Mouse (Mus musculus) hindlimb bud, embryonic 11.5 days (tissue): ENCODE data around the gene Inhbc.
A peak's percentile ranks its signal among the peaks of the same experiment; 100 is the strongest.

ENCODE experiments used
- DNase-seq: peaks from one replicate; pipeline ENCODE4 v3.0.0-alpha.2; 2012; ENCODE audit warnings: low read depth, low spot score; ENCODE audit errors: extremely low spot score

Gene Inhbc

DNA sequence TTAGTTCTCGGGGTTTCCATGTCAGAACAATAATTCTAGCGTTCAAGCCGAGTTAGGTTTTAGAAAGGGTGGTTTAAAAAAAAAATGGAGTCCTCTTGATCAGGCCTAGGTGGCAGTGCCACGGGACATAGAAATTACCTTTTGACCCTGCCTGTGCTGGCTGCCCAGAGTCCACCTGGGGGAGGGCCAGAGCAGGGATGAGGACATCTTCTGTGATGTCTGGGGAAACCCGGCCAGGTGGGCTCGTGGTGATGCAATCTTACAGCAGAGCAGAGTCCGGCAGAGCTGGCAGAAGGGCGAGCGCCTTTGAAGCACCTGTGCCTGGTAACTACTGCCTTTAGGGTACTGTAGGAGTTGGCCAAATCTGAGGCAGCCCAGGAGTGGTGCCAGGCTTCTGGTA is 18.0 kb downstream of the Inhbc start:
- DNase-seq = no peak

DNA sequence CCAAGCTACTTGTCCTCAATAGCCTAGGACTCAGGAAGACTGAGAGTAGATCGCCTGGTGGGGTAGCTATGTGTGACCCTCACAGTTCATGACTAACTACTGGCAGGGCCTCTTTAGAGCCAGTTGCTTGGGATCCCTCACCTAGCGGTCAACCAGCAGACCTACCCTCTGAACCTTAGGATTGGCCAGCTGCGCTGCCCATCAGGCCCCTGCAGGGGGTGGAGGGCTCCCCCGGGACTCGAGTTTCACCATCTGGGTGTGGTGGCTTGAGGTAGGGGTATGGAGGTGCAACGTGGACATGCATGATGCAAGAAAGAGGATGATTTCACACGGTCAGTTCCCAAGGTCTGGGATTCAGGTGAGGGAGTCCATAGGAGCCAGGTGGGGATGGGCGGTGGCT is 18.5 kb downstream of the Inhbc start:
- DNase-seq = no peak

- DNase-seq = no peak
These were observed 19.0 kb downstream of the Inhbc start for GRCm38 (mm10) chr10:127351285-127351595.

- no peak for DNase-seq
These were observed 19.5 kb downstream of the Inhbc start for GRCm38 (mm10) chr10:127350594-127351284.

- no peak for DNase-seq
These were observed 20.4 kb downstream of the Inhbc start for GRCm38 (mm10) chr10:127349810-127350209.

- DNase-seq = no peak
These were observed 21.3 kb downstream of the Inhbc start for GRCm38 (mm10) chr10:127348957-127349356.

DNA sequence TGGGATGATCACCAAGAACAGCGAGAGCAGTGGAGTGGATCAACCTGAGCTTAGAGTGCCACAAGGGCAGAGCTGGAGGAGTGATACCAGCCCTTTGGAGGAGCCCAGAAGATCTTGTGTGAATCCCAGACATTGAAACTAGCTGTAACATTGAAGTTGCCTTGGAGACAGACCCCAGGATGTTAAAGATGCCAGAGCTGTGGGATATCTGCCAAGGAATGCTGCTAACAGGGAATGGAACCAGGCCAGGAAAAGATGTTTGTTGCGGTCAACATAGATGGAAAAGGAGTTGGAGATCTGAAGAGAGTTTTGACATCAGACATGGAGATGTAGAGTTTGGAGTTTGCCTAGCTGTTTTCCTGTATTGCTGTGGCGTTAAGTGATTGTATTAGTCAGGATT is 24.1 kb downstream of the Inhbc start:
- DNase-seq = no peak

DNA sequence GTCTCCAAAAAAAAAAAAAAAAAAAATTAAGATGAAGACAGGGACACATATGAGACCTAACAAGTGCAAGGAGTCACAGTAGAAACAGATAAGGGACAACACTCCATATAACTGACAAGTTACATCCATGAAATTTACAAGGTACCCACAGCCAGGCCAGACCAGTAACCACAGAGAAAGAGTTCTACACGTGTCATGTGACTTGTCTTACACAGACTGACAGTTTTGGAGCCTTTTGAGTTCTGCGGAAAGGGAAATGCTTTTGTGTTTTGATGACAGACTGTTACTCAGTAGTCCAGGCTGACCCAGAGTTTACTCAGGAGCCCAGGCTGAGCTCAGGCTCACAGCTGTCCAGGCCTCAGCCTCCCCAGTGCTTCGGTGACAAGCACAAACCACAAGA is 27.2 kb downstream of the Inhbc start:
- no peak for DNase-seq

DNA sequence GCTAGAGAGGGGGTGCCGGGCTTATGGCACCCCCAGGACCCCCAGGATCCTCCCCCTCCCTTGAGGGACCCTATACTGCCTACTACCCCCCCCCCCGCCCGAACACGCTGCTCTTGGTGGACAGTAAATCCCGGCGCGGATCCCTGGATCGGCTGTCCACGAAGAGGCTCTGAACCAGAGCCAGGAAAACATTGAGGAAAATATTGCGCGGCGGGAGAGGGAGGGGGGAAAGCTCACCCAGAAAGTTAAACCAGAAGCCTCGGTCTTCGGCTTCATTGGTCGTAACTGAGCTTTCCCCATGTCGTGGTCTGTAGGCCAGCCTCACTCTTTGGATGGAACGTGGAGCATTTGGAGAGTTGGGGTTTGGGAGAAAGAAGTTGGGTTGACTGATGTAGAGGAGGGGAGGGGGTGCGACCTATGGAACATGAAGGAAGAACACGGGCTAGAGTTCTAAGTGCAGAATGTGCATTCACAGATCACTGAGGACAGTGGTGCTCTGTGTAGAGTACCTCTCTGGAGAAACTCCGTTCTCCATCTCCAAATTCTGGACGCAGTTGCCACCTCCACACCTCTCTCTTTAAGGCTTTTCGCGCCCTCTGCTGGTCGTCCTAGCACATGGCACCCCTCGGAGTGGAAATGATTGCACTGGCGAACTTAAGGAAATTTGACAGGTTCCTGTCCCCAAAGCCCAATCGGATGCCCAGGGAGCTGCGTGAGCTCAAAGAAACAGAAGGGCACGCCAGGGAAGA is 28.2 kb downstream of the Inhbc start, which contains the start of gene Gli1:
Gene Gli1 (minus strand): TSS at position 84 of the 749 bp plus-strand sequence.
- peak; percentile 91 for DNase-seq

- DNase-seq = no peak
These were observed 28.9 kb downstream of the Inhbc start for GRCm38 (mm10) chr10:127341360-127341690.

- DNase-seq = no peak
These were observed 29.5 kb downstream of the Inhbc start for GRCm38 (mm10) chr10:127340577-127341359.

DNA sequence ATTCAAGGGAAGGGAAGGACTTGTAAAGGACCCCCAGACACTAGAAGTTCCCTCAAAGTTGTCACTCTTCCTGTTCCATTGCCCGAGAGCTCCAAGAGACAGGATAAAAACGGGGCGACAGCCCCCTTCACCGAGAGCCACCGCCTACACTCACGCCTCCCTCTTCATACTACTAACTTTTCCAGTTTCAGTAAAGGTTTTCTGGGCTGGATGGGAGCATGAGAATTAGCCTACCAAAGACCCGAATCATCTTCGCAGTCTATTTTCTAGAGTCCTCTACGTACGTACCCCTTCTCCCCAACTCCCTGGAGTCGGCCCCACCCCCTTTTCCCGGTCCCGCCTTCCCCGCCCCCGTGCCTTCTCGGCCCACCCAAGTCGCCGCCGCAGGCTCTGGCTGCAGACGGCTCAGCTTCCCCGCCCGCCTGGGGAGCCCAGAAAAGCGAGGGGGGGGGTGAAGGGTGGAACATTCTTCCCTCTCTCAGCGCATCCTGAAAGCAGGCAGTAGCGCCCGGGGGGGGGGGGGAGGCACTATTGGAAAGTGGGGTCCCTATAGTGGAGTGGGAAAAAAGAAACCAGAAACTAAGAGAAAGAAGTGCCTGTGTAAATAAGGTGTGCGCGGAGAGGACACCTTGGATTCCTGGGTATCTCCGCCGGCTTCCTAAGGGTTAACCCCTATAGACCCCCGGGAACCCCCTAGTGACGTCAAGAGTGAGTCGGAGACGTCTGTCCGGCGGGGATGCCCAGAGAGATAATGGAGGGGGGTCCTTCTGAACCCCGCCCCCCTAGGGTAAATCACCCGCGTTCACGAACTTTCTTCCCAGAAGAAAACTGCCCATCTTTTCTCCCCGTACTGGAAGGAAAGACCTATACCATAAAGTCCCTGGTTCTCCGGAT is 30.3 kb downstream of the Inhbc start:
- no peak for DNase-seq

GRCm38 (mm10) chr10:127338930-127339682 is 31.1 kb downstream of the Inhbc start:
- peak; percentile 98 for DNase-seq

GRCm38 (mm10) chr10:127337536-127338099 is 32.6 kb downstream of the Inhbc start:
- DNase-seq = no peak

DNA sequence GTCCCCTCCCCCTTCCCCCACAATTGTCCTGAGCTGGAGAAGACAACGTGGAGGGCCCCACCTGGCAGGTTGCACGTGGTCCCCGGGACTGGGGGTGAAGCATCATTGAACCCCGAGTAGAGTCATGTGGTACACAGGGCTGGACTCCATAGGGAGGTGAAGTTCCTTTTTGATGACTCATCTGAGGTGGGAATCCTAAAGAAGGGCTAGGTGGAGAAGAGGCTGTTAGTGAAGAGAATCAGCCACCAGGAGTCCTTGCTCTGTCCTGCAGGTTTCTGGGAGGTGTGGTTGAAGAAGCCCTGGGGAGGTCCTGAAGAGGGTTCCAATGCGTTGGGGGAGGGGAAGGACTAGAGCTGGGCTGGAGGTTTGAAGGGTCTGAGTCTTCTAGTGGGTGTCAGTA is 33.3 kb downstream of the Inhbc start:
- DNase-seq = no peak

GRCm38 (mm10) chr10:127335271-127335670 is 35.0 kb downstream of the Inhbc start:
- no peak for DNase-seq

GRCm38 (mm10) chr10:127333152-127333551 is 37.1 kb downstream of the Inhbc start:
- DNase-seq = no peak

GRCm38 (mm10) chr10:127332211-127332874 is 37.9 kb downstream of the Inhbc start:
- DNase-seq = no peak

DNA sequence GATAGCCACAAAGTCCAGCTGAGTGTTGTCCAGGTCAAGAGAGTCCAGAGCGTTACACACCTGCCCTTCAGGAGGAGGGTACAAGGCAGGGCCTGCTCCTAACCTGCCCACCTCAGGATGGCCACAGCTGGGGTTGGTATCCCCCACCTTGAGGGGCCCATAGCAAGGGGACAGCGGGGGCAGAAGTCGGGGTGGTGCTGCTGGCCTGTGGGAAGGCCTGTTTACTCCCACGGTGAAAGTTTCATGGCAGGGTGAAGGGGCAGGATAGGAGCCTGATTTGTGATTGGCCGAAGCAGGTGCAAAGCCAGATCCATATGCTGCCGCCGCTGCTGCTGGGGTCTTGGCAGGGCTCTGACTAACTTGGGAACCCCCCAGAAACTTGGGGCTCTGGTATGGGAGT is 40.0 kb downstream of the Inhbc start:
- no peak for DNase-seq
